Mouse (Mus musculus) kidney, postnatal 0 days (tissue): Measurements from ENCODE around the gene Gabbr1. TPM values are rescaled to one million over a fixed set of nuclear protein-coding genes. Genes with fewer than 3 reads are reported as not detected.

Source experiments
- ATAC-seq: fragments of 200-750 bp; cut with Nextera tagmentation; replicated peaks from 2 replicates; pipeline ENCODE4 v1.8.0; 2017; ENCODE audit warnings: low read depth, moderate number of reproducible peaks, moderate TSS enrichment, moderate library complexity; ENCODE audit not compliant: low FRiP score
- DNase-seq: peaks from one replicate; pipeline ENCODE4 v3.0.0-alpha.2; 2016; ENCODE audit warnings: low spot score
- H3K27ac ChIP-seq: fragments of 300-500 bp; sonication (generic); 2 replicates; pipeline ENCODE4 v1.5.1; 2014; ENCODE audit warnings: mild to moderate bottlenecking
- H3K27me3 ChIP-seq: fragments of 300-500 bp; sonication (generic); 2 replicates; pipeline ENCODE4 v1.6.1; 2014; ENCODE audit warnings: low read length, mixed read lengths; ENCODE audit not compliant: insufficient read depth
- H3K36me3 ChIP-seq: fragments of 300-500 bp; sonication (generic); 2 replicates; pipeline ENCODE4 v1.6.1; 2014; ENCODE audit warnings: low read length, mixed read lengths; ENCODE audit not compliant: insufficient read depth
- H3K4me1 ChIP-seq: fragments of 300-500 bp; sonication (generic); replicated peaks from 2 replicates; pipeline ENCODE4 v1.6.1; 2014; ENCODE audit warnings: antibody characterized with exemption, low read length, mixed read lengths; ENCODE audit not compliant: insufficient read depth
- H3K4me2 ChIP-seq: fragments of 300-500 bp; sonication (generic); 2 replicates; pipeline ENCODE4 v1.6.1; 2014; ENCODE audit warnings: mild to moderate bottlenecking, low read length, moderate library complexity, mixed read lengths
- H3K4me3 ChIP-seq: fragments of 300-500 bp; sonication (generic); replicated peaks from 2 replicates; pipeline ENCODE4 v1.5.1; 2014; ENCODE audit warnings: low read depth, low read length
- H3K9ac ChIP-seq: fragments of 300-500 bp; sonication (generic); 2 replicates; pipeline ENCODE4 v1.6.1; 2014; ENCODE audit warnings: low read depth, low read length
- H3K9me3 ChIP-seq: fragments of 300-500 bp; sonication (generic); replicated peaks from 2 replicates; pipeline ENCODE4 v1.6.1; 2016; ENCODE audit warnings: low read length, inconsistent platforms, mixed read lengths
- CTCF ChIP-seq: IDR thresholded peaks from 2 replicates; pipeline ENCODE4 v1.5.1; 2016; ENCODE audit warnings: antibody characterized with exemption, low read depth, mild to moderate bottlenecking, moderate library complexity
- WGBS: fragments of 180-500 bp; shearing (Covaris S2); extraction: QIAGEN DNeasy Blood & Tissue Kit; methylation state at CpG from one replicate; pipeline ENCODE4 v1.1.7; 2014; 5-methylcytosine and 5-hydroxymethylcytosine counted together
- polyA plus RNA-seq: library from polyadenylated mRNA; unstranded; fragments of >200 nt; fragmentation: Nextera tagmentation; extraction: Ambion mirVana; gene quantifications from 2 replicates; pipeline ENCODE4 v1.2.1, GENCODE M21; 2015

Gene Gabbr1
- polyA plus RNA-seq, 1 experiment from 2014 or later: 6.1 TPM

- no peak overlapping the region for H3K9ac ChIP-seq
- no peak overlapping the region for H3K4me2 ChIP-seq
- ATAC-seq (no peak), DNase-seq (no peak)
- H3K27ac ChIP-seq: no peak overlapping the region
- no peaks in the 10 kb centered on the region for H3K4me1 ChIP-seq
- 82% methylated on average over 2 of the region's 2 CpGs for WGBS
- H3K9me3 ChIP-seq: no peaks in the 10 kb centered on the region
- no peaks in the 10 kb centered on the region for H3K36me3 ChIP-seq
- H3K4me3 ChIP-seq: no peak overlapping the region
- TF ChIP-seq CTCF: no peak
- no peaks in the 10 kb centered on the region for H3K27me3 ChIP-seq
Measured at GRCm38 (mm10) chr17:37039127-37039894, 6.5 kb upstream of the Gabbr1 start.

GRCm38 (mm10) chr17:37044651-37045244 is 1.0 kb upstream of the Gabbr1 start:
- Histone ChIP-seq H3K4me2 (peak overlapping the region; percentile 86), H3K4me3 (no peak overlapping the region; the same call in 1 of the 2 replicates), H3K4me1 (peaks cover 10% of the 10 kb centered on the region; the same call in 1 of the 2 replicates), H3K27ac (no peak overlapping the region), H3K9me3 (no peaks in the 10 kb centered on the region), H3K27me3 (no peaks in the 10 kb centered on the region), H3K9ac (no peak overlapping the region), H3K36me3 (no peaks in the 10 kb centered on the region)
- no peak for TF ChIP-seq CTCF
- no peak for ATAC-seq
- no peak for DNase-seq
- 63% methylated on average over 7 of the region's 7 CpGs for WGBS

GRCm38 (mm10) chr17:37046312-37047112 is 746 bp downstream of the Gabbr1 start:
- under 1% methylated on average over 27 of the region's 58 CpGs for WGBS
- ATAC-seq (peak; percentile 30), DNase-seq (peak; percentile 59)
- Histone ChIP-seq H3K9me3 (no peaks in the 10 kb centered on the region), H3K27ac (peak overlapping the region; percentile 68; the same call in 1 of the 2 replicates), H3K27me3 (no peaks in the 10 kb centered on the region), H3K36me3 (no peaks in the 10 kb centered on the region), H3K4me3 (peak overlapping the region; percentile 93), H3K4me2 (peak overlapping the region; percentile 86), H3K9ac (peak overlapping the region; percentile 88), H3K4me1 (peaks cover 15% of the 10 kb centered on the region; the same call in 1 of the 2 replicates)
- peak; percentile 30; the same call in 1 of the 2 replicates for TF ChIP-seq CTCF

- TF ChIP-seq CTCF: no peak
- Histone ChIP-seq H3K9me3 (no peaks in the 10 kb centered on the region), H3K27ac (no peak overlapping the region), H3K4me1 (peaks cover 15% of the 10 kb centered on the region; the same call in 1 of the 2 replicates), H3K36me3 (no peaks in the 10 kb centered on the region), H3K4me2 (peak overlapping the region; percentile 86), H3K4me3 (no peak overlapping the region), H3K9ac (no peak overlapping the region), H3K27me3 (no peaks in the 10 kb centered on the region)
- WGBS: 25% methylated on average over 19 of the region's 19 CpGs
- no peak for DNase-seq
- no peak for ATAC-seq
Measured at GRCm38 (mm10) chr17:37047332-37047976, 1.7 kb downstream of the Gabbr1 start.

- H3K27ac ChIP-seq: no peak overlapping the region
- no peak overlapping the region for H3K4me3 ChIP-seq
- ATAC-seq (no peak), DNase-seq (peak; percentile 87)
- peak; percentile 69 for TF ChIP-seq CTCF
- H3K9me3 ChIP-seq: no peaks in the 10 kb centered on the region
- 41% methylated on average over 3 of the region's 3 CpGs for WGBS
- H3K9ac ChIP-seq: no peak overlapping the region
- no peaks in the 10 kb centered on the region for H3K36me3 ChIP-seq
- peaks cover 15% of the 10 kb centered on the region; the same call in 1 of the 2 replicates for H3K4me1 ChIP-seq
- no peaks in the 10 kb centered on the region for H3K27me3 ChIP-seq
- H3K4me2 ChIP-seq: no peak overlapping the region
Measured at GRCm38 (mm10) chr17:37047981-37048380, 2.2 kb downstream of the Gabbr1 start.
